Mouse (Mus musculus) testis, postnatal 10 days (tissue): ENCODE data around the gene Mtmr4.

Experiments used
- DNase-seq: peaks from one replicate; pipeline ENCODE4 v3.0.0; 2021; ENCODE audit warnings: low spot score

The Mtmr4 gene

DNA sequence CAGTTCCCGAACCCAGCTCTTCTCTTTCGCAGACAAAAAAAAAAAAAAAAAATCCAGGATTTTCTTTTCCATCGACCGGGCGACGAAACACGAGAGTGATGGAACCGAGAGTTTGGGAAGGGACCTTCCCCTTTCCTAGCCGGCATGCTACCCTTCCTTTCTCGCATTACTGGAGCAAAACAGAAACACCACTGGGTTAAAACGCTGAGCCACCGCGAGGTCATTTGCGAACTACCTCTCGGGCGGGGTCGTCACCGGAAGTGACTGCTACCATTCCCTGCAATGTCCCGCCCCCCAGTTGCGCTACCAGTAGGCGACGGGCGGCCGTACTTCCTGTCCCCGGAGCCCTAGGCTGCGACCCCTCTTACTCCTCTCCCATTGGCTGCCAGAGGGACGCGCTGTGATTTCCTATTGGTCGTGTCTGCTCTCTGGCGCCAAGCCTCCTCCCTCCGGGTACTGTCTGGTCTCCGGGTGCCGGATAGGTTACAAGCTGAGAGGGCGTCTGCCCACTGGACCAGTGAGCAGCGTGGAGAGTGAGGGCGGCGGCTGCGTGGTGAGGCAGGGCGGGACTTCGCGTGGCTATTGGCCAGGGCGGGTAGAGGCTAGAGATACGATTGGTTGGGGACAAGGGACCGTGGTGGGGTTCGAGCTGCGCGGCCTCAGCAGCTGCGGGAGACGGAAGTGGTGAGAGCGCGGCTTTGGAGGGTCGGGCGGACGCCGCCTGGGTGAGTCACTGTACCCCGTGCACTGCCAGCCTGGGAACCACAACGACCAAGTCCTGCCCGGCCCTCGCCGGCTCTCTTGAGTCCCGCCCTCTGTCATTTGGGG is at the start of gene Mtmr4:
Gene Mtmr4 (plus strand): TSS at position 637 of the 828 bp plus-strand sequence.
- peak; percentile 96 for DNase-seq

- no peak for DNase-seq
Observed at GRCm38 (mm10) chr11:87542285-87542684, 49.7 kb upstream of the Mtmr4 start.

DNA sequence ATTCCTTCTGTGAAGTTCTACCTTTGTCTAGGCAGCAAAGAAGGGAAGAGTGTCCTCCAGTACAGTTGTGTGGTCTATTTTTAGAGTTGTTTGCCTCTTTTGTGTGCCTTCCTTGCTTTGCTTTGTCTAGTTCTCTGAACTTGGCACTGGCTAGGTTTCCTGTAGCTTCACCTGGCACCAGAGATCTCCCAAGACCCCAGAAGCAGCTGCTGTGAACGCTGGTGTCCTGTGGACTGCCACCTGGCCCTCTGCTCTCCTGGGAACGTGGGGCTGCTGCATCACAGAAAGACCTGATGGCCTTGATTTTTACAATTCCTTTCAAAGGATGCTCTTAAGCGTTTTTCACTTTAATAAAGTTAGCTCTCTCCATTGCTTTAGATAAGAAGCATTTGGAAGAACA is 49.1 kb upstream of the Mtmr4 start:
- no peak for DNase-seq

DNA sequence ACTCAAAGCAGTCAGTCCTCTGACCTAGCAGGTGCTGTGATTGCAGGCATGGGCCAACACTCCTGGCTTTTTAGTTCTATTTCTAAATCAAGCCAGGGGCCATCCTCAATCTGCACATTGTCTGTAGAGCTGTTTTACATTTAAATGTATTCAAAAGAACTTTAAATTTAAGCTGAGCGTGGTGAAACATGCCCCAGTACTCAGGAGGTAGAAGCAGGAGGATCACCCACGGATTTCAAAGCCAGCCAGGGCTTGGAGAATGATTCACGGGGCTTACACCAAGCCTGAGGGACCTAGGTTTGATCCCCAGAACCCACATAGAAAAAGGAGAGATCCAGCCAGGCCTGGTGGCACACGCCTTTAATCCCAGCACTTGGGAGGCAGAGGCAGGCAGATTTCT is 38.6 kb upstream of the Mtmr4 start:
- DNase-seq: no peak

- DNase-seq: no peak
Observed at GRCm38 (mm10) chr11:87554386-87554785, 37.6 kb upstream of the Mtmr4 start.

DNA sequence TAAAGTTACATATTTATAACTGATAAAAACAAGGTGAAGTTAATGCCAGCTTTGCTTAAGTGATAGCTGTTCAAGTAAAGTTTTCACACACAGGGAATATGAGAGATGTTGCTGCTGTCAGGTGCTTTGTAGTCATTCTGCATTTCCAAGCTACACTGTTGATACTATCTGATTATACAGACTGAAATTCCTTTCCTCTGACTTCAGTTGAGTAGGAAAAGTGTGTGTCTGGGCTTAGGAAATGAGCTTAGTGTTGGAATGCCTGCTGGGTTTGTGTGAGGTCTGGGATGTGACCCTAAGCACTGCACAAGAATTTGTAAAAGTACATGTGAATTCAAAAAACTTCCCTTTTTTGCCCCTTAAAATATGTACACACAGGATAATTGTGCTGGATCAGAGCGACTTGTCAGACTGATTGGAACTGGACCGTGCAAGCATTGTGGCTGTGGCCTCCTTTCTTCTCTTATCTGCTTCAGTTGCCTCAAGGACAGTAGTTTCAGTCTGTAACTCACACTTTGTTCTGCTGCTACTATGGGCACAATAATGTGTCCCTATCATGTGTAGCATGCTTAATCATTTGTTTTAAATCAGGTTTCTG is 36.8 kb upstream of the Mtmr4 start:
- no peak for DNase-seq

DNA sequence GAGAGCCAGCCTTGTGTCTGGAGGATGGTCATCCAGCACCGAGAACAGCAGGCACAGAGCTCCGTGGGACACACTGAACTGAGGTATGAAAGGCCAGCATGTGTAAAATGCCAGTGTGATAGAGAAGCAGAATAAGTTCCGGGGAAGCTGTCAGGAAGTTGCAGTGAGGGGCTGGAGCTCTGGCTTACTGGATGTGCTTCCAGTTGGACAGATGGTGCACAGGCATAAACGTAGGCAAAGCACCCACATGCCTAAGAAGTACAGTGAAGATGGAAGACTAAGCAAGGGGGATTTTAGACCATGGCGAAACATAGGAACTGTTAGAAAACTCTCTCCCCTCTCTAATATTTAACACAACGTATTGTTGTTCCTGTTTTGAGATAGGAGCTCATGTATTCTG is 30.8 kb upstream of the Mtmr4 start:
- DNase-seq: no peak

DNA sequence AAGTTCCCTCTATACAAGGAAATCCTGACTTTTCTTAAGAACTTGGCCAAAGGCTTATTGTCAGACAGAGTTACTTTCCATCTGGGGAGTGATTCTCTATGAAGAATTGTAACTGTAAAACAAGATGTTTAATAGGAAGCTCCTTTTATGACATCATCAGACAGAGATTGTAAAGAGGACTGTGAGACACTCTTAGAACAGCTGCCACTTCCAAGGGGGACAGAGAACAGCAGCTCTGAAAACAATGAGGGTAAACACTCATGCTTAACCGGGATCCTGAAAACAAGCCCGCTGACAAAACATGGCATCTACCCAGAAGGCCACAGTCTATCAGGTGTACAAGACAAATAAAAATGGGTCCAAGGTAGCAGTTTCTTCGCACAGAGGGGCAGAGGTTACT is 25.5 kb upstream of the Mtmr4 start, which contains the start of gene Gm11492:
Gene Gm11492 (plus strand): TSS at position 153 of the 400 bp plus-strand sequence.
- DNase-seq: no peak

GRCm38 (mm10) chr11:87568255-87568953 is 23.6 kb upstream of the Mtmr4 start, which contains the start of gene Sept4:
Gene Sept4, plus strand, starts transcription at chr11:87568903.
- no peak for DNase-seq

DNA sequence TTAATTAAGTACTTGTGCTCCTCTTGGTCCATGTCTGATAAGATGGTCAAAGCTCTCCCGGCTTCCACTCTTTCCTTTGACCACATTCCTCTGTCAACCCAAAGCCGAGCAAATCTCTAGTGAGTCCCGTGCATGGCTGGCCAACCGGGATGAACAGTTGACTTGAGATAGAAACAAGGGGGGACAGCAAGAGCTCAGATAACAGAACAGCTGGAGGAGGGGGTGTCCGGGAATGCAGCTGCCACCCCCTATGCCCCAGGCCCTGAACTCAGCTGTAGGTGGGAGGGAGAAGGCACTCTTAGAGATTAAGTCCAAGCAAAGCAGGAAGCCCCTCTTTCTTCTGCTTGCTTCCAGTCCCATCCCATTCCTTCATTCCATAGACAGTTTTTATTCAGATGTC is 21.2 kb upstream of the Mtmr4 start:
- DNase-seq: no peak

DNA sequence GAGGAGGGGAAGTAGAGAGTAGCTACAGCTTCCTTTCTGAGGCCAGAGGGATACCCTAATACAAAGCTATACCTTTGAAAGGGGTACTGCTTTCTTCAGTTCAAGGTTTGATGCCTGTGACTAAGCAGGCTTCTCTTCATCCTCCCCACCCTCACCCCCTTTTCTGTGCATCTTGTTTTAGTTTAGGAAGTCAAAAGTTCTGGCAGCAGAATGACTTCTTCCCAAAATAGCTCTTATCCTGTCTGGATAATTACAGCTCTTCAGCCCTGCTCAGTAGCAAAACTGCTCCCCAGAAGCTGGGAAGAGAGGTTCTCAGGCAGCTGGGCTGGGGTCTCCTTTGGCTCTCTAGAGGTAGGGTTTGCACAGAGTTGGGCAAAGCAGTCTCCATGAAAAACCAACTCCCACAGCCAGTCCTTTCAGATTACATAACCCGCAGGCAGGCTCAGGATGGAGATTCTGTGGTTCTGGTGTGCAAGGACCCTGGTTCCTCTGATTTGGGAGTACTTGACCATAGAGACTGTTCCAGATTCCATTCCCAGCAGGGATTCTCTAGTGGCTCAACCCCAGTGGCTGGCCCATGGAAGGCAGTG is 20.5 kb upstream of the Mtmr4 start:
- DNase-seq: no peak

DNA sequence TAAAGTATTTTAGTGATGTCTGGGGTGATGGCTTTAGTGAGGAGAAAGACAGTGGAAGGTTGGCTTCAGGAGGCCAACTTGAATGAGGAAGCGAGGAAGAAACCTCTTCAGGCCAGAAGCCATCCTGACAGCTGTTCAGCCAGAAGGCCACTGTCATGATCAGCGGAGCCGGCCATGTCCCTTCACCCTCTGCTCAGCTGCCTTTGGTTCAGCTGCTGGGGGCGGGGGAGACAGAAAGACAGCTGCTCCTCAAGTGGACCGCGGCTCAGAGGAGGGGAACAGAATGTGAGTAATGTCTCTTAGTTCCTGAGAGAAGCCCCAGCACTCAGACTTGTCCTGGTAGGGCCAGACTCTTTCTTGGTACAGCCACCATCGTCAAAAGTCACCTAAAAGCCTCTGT is 18.2 kb upstream of the Mtmr4 start:
- no peak for DNase-seq

- no peak for DNase-seq
Observed at GRCm38 (mm10) chr11:87574520-87575180, 17.3 kb upstream of the Mtmr4 start.

DNA sequence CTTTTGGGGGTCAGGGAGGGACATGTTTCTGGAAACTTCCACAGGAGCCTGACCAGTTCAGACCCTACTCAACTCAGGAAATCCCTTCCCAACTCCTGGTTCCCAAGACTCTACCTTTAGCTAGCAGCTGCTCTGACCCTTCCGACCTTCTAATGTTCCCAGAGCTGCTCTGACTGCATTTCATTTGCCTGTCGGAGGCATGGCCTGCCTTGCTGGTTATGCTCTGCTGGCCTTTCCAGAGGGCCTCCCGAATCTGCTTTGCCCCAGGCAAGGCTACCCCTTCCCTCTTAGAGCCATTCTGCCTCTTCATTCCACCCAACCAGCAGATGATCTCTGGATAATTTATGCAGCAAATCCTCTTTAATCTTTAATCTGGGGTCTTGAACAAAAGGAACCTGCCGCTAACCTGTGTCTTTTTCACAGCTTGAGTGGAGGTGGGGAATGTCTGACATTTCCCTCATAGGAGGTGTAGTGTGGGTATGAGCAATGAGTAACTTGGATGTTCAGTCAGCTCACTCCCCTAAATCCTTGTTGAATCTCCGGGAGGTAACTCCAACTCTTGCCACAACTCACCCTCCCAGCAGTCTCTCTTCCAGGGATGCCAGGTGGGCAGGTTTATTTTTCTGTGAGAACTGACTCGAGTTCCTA is 14.2 kb upstream of the Mtmr4 start:
- DNase-seq: no peak

- peak; percentile 76 for DNase-seq
Observed at GRCm38 (mm10) chr11:87578249-87578962, 13.6 kb upstream of the Mtmr4 start.

DNA sequence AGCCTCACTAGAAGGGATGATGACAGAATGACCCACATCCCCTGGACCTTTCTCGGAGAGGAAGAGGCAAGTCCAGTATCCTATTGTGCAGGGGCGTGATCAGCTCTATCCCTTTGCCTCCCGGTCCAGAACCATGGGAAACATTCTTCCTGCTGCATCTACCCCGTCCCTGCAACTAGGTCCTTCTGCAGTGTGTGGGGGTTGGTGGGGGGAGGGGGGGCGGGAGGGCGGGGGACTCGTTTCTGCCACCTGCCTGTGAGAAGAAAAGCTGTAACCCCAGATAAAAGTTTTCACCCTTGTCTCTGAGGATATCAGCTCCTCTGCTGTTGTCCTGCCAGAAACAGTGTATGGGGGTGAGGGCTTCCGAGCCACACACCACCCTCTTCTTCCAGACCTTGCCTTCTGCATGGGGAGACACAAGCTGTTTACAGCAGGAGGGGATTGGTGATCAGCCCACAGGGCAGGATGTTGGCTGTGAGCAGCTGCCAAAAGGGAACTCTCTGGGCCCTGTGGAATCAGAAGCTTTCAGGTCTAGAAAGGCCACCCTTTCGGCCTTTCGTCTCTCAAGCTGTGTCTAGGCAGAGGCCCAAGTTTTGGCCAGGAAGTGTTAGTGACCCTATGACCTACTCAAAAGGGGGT is 12.9 kb upstream of the Mtmr4 start:
- DNase-seq: no peak

GRCm38 (mm10) chr11:87579713-87580112 is 12.2 kb upstream of the Mtmr4 start:
- DNase-seq: no peak

- no peak for DNase-seq
Observed at GRCm38 (mm10) chr11:87580543-87581085, 11.3 kb upstream of the Mtmr4 start.

DNA sequence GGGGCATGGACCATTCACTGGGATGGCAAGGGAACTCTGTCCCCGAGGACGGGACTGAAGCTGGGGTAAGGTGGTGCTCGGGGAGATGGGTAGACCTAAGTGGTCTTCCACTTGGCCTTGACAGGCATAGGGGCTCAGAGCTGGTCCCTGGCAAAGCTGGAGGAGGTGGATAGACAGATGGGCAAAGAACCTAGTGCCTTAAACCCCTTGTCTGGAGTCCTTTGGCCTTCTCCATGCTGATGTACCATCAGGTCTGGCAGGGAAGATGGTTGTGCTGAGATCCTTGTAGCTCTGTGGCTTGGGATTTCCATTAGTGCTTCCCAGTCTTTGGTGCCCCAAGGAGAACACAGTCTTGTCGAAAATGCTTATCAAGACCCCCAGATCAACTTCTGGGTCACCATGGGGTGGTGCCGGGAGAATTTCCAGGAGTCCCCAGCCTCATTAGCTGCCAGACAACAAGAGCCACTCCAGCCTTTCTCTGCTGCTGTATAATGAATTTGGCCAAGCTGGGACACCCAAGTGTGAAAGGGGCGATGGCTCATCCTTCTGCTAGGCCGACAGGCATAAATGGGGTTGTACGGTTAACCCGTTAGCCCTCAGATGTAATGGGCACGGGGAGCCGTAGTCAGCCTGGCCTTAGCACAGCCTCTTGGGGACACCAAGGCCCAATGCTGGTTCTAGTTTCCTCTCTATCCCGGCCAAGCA is 10.6 kb upstream of the Mtmr4 start:
- no peak for DNase-seq
